Mouse (Mus musculus) large intestine, adult 2 months (tissue): ENCODE data around the gene Nipal1. TPM values are rescaled to one million over a fixed set of nuclear protein-coding genes. Genes with fewer than 3 reads are reported as not detected.

Source experiments
- DNase-seq: peaks from one replicate; pipeline ENCODE4 v3.0.0-alpha.2; 2012; ENCODE audit warnings: low read depth, low spot score
- WGBS: fragments of 180-500 bp; shearing (Covaris S2); methylation state at CpG from one replicate; pipeline ENCODE4 v1.1.7; 2018; 5-methylcytosine and 5-hydroxymethylcytosine counted together
- polyA plus RNA-seq: library from polyadenylated mRNA; depleted of rRNA; stranded (reverse); fragments of >200 nt; gene quantifications from 2 replicates; pipeline ENCODE4 v1.2.3, GENCODE M21; 2012

Nipal1 gene
- polyA plus RNA-seq, 1 experiment: 8.1 TPM

DNA sequence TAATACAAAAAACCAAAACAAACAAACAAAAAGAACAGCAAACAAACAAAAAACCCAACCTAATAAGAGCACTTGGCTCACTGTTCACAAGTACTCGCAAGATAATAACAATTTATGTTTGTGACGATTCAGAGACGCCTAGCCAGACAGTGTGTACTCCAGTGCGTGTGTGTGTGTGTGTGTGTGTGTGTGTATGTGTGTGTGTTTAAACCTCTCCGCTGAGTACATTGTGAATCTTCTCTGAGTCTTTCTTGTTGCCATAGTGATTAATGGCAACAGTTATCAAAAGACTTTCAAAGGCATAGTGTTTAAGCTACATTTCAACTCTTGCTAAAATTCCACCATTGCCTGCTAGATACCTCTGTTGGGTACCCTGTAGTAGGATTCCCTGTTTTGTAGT lies 16.5 kb downstream of the Nipal1 start:
- WGBS: 70% methylated on average over 5 of the region's 5 CpGs
- no peak for DNase-seq

DNA sequence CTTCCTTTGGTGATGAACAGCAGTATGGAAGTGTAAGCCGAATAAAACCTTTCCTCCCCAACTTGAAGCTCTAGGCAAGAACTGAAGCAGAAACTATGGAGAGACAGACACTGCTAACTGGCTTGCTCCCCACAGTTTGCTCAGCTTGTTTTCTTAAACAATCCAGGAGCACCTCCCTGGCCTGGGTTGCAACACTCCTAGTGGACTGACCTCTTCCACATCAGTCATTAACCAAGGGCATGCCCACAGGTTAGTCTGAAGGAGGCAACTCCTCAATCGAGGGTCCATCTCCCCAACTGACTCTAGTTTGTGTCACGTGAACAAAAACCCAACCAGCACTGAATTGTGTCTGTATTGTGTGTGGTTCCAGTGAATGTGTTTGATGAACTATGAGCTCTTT lies 17.3 kb downstream of the Nipal1 start:
- 53% methylated on average over 3 of the region's 3 CpGs for WGBS
- no peak for DNase-seq

DNA sequence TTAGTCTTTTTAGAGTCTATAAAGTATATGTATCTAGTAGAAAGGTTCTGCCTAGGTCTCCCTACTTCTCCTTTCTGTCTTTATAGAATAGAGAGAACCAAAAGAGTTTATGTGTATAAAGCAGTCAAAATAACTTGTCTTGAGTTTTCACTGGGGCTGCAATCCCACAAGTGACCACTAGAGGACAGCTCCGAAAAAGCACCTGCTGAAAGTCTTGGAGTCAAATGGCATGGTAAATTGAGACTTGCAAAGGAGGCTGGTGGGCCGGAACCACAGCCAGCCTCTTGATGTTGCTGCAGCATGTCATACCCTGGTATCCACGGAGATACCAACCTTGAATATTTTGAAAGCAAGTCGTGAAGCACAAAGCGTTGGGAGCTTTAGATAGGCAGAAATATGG lies 17.7 kb downstream of the Nipal1 start:
- DNase-seq: no peak
- 51% methylated on average over 5 of the region's 5 CpGs for WGBS

DNA sequence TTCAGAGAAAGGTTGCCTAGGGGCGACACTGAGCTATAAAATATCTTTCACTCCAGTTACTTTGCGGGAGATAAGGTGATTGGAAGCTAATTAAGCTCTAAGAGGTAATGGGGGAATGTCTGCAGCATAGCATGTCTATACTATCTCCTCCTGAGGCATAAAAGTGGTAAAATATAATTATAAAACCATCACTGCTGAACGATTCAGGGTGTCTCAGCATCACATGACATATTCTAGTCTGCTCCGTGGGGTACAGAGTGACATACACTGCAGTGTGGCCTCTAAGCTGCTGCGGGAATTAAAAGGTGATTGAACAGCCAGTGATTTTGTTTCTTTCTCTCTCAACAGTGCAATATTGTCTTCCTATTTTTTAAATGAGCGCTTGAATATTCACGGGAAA lies 18.8 kb downstream of the Nipal1 start:
- 87% methylated on average over 7 of the region's 7 CpGs for WGBS
- DNase-seq: no peak

DNA sequence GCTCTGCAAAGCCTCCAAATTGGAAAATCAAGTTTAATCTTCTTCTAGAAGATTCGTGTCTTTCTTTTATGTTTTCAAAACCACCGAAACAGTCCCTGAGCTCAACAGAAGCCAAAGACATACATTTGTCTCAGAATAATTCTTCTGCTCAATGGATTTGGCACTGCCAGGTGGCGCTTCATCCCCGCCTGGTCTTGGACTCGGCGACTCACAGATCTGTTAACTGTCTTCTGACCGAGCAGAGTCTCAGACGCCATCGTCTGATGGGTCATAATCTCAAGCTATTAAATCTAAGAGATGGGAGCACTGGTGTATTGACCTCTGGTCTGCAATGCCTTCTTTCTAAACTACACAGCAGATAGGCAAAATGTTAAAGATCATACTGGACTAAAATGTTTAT lies 20.8 kb downstream of the Nipal1 start:
- DNase-seq: no peak
- WGBS: 64% methylated on average over 9 of the region's 9 CpGs

DNA sequence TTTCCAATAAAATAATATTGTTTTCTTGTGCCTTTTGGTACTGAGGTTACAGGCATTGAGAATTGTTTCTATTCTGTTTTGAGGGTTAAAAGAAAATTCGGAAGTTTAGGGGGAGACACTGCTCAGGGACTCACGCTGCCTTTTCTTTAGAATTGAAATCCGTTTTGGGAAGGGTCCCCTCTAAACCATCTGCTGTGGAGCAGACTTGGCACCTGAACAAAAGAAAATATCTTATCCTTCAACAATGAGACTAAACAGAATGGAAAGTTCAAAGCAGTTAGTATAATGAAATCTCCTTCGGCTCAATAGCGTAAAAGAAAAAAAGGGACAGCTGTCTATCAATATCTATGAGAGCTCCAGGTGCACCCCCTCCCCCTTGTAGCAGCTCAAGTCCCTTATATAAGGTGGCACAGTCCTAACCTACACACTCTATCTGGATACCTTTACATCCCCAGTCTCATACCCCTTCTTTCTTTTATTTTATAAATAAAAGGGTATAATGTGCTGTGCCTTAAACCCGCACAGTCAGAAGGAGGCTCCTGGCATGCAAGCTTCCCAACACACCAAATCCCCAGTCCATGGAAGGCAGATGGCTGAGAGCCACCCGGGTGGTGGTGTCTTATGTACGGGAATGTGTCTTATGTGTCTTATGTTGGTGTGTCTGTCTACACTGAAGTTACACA lies 23.6 kb downstream of the Nipal1 start:
- 76% methylated on average over 8 of the region's 8 CpGs for WGBS
- no peak for DNase-seq

DNA sequence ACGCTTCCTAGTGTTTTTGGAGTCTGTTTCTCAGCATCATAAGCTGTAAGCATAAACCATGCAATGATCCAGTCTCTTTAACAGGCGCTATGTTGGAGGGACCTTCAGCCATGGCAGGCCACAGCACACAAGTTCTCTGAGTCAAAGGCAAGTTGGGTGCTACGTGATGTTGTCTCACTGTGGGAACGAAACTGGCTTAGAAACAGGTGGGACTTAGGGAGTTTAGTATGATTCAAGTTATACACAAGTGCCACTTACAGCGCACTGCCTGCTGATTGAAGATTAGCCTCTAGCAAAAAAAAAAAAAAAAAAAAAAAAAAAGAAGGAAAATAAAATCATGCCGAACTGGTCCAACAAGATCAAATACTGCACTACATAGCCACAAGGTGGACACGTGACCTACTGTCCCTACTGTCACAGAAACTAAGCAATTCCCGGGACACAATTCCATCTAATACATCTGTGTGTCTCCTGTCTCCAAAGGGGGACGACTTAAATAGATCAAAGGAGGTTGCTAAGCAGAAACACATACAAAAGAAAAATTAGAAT lies 27.5 kb downstream of the Nipal1 start:
- WGBS: 33% methylated on average over 9 of the region's 9 CpGs
- no peak for DNase-seq

DNA sequence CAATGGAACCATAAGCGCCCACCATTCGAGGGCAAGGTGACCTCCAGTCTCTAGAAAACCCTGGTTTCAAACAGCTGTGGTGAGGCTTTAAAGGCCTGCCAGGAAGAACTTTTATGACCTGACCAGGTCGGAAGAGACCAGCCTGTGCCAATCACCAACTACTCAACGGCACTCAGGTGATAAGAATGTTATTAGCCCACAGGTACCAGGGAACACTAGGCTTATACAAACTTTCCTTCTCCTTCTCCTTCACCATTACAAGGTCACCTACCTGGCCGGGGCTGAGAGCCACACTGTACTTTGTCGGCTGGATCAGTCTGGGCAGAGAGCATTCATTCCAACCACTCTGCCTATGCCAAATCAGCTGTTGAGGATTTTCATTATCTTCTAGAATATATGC lies 33.9 kb downstream of the Nipal1 start:
- WGBS: 27% methylated on average over 6 of the region's 6 CpGs
- DNase-seq: no peak

DNA sequence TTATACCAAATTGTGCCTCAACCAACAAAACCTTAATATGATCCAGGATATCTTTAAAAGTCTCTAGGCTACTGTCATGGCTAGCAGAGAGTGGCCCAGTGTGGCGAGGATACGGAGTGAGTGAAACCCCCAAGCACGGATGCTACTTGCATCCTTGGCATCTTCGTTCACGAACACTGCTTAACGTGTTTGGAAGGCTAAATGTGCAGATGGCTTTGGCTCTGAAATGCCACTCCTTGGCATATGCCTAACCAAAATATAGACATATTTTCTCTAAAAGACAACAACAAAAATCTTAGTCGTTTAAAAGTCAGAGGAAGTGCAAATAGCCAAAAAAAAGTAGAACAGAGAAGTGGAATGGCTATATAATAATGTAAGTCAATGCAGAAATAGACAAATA lies 42.0 kb downstream of the Nipal1 start:
- DNase-seq: no peak
- 93% methylated on average over 7 of the region's 7 CpGs for WGBS

DNA sequence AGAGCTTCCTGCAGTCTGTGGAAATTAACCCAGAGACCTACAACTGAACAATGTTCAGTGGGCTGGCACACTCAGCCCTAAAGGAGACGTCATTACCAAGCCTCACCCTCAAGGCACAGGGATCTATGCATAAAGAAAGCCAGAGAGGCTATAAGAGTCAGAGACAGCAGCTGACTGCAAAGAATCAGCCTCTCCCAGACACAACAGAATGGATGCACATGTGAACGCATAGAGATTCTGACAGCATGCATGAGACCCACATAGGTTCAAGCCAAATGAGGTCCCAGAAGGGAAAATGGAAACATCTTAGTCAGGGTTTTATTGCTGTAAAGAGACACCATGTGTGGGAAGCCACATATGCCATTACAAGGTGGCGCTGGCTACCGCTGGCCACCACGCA lies 42.9 kb downstream of the Nipal1 start:
- DNase-seq: no peak
- 92% methylated on average over 5 of the region's 5 CpGs for WGBS

DNA sequence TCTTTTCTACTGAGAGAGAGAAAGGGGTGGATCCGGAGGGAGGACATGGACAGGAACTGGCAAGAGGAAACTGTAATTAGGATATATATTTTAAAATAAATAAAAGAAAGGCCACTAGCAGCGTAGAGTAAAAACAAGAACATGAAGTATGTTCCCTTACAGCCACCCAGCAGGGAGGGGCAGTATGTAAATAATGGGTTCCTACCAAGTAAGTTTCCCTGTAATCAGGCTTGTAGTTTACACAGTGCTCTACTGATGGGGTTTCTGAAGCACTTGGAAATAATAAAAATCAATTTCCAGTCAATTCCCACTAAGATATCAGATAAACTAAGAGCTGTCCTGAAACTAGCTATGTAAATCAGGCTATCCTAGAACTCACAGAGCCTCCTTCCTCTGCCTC lies 47.1 kb downstream of the Nipal1 start:
- no peak for DNase-seq
- WGBS: 40% methylated on average over 2 of the region's 2 CpGs

DNA sequence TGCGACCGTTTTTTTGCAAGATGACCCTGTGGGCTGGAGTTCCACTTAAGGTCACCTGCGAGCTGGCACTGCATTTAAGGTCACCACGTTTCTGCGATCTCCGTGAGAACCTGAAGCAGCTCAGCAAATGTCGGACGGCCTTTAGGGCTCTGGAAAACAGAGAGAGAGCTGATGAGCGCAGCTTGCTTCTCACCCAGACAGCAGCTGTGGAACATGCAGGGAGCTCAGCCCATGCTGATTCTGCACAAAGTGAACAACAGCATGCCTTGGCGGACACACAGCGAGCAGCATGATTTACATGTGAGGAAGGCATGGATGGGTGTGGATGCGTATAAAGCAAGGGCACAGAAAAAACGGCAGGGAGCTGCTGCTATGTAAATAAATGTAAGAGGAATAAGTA lies 48.9 kb downstream of the Nipal1 start:
- no peak for DNase-seq
- 50% methylated on average over 13 of the region's 13 CpGs for WGBS

DNA sequence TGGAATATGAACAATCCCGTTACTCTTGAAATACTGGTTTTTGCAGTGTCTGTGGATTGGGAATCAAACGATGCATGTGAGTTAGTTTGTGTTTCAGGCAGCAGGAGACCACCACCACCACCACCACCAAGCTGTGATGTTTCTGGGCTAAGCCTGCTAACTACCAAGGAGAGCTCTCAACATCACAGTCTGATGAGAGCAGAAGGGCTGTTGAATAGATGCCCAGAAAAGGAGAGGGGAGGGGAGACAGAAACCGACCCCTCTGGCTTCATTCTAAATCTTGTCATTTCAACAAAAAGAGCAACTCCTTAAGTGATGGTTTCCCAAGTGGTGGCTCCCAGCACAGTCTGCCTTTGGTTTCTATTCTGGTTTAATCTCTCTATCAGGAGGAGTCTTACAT lies 50.7 kb downstream of the Nipal1 start:
- DNase-seq: no peak
- WGBS: 73% methylated on average over 3 of the region's 3 CpGs

DNA sequence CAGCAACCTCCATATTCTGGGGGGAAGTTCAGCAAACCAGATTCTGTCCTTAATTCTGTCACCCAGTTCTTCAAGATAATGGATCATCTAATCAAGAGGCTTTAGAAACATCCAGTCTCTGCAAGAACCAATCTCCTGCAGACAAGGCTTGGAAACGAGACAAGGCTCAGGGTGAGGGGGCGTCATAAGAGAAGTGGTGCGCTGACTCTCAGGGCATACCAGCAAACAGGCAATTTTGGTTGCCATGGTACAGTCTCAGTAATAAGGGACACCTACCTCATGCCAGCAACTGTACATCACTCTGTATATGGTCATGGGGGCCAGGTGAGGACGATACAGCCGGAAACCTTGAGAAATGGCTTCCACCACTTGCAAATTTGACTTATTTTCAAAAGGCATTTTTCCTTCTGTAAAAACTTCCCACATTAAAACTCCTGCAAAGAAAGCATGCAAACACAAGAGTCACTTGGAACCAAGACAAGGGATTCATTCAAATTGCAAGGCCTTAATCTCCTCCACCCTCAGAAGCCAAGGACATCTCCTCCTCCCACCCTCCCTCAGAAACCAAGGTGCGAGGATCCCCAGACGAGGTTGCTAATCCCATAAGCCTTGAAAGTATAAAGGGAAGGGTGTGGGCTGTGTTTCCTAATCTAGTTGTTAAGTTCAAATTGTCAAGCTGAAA lies 51.4 kb downstream of the Nipal1 start:
- DNase-seq: no peak
- WGBS: 66% methylated on average over 7 of the region's 7 CpGs

DNA sequence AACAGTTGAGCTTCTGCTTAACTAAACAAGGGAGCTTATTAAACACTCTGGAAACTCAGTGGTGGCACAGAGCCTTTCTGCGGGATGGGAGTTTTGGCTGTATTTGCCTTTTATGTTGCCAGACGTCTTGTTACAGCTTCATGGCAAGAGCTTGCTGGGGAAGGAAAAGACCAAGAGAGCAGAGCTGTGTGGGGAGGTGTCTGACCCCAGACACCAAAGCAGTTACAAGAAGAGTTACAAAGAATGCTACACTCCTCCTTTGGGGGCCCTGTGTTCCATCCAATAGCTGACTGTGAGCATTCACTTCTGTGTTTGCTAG lies 51.9 kb downstream of the Nipal1 start:
- DNase-seq: no peak
- 61% methylated on average over 2 of the region's 2 CpGs for WGBS

DNA sequence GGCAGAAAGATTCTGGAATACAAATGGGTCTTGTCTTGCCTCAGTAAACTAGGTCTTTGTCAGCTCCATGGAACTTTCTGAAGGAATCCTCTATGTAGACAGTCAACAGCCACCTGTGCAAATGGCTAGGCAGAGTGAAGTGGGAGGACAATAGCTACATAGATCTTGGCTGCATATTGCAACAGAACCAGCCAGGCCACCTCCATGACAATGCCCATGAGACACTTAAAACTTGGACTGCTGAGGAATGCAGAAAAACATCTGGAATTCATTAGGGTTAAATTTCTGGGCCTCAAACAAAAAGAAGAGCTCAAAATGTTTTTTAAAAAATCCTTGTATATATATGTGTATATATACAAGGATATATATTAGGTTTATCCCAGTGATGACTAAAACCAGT lies 54.6 kb downstream of the Nipal1 start:
- no peak for DNase-seq

DNA sequence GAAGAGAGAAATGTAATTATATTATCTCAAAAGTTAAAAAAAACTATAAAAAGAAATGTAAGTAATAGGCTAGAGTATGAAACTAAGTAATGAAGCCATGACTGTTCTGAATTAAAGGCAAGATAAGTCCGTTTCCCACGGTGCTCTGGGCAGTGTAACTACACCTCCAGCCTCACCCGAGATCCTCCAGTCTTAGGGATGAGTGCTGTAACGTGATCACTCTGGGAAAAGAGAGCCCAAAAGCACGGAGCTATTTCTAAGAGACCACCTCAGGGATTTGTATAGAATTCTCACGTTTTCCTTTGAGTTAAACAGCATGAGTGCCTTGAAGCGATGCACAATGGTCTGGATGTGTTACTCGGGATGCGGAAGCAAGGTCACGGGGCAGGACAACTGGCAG lies 58.5 kb downstream of the Nipal1 start:
- 75% methylated on average over 10 of the region's 10 CpGs for WGBS
- DNase-seq: no peak

DNA sequence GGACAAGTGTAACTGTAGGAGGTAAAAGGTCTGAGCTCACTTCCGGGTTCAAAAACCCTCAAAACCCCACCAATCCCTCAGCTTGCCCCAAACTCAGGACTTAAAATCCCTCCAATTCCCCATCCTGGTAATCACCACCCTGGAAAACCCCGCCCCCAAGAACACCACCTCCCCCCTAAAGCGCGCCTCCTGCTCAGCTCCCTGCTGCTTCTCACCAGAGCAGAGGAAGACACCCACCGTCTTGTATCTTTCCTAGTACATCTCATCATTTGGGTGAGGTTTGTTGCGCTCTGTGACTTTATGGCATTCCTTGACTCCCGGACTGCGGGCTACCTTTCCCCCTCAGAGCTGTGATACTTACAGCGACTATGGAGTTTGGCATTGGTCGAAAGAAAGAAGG lies 59.1 kb downstream of the Nipal1 start:
- no peak for DNase-seq
- 82% methylated on average over 10 of the region's 10 CpGs for WGBS

DNA sequence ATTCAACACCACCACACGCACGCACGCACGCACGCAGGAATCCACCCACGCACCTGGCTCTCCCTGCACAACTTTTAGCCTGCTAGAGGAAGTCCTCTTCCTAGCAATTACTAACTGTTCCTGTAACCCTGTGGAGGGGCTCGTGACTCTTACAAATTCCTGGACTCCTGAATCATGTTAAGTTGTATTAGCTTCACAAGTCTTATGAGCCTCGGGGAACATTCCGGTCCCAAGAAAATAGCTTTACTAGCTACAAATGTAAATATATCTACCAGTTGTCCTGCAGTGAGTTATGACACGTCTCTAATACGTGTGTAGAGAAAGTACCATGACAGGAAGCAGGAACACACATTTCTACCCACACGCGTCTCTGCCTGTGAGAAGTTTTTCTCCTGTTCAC lies 61.9 kb downstream of the Nipal1 start:
- 47% methylated on average over 13 of the region's 13 CpGs for whole genome bisulfite sequencing

DNA sequence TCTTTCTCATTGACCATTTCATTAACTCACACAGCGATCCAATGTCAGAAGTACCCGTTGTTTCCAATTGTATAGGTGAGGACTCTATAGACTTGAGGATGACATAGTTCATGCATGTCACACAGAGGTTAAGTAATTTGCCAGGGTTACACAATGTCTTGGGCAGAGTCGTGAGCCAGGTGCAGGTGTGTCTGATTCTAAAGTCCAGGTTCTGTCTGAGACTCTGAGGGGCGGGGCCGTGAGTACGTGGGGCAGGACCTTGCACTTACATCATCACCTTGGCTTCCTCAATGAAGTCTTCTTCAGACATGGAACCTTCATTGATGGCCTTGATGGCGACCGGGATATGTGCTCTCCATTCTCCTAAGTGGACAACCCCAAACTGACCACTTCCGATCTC lies 62.4 kb downstream of the Nipal1 start:
- DNase-seq: peak; percentile 88
- 46% methylated on average over 9 of the region's 9 CpGs for WGBS

More for the DNA sequence above, 61.9 kb downstream of the Nipal1 start:
- no peak for DNase-seq

DNA sequence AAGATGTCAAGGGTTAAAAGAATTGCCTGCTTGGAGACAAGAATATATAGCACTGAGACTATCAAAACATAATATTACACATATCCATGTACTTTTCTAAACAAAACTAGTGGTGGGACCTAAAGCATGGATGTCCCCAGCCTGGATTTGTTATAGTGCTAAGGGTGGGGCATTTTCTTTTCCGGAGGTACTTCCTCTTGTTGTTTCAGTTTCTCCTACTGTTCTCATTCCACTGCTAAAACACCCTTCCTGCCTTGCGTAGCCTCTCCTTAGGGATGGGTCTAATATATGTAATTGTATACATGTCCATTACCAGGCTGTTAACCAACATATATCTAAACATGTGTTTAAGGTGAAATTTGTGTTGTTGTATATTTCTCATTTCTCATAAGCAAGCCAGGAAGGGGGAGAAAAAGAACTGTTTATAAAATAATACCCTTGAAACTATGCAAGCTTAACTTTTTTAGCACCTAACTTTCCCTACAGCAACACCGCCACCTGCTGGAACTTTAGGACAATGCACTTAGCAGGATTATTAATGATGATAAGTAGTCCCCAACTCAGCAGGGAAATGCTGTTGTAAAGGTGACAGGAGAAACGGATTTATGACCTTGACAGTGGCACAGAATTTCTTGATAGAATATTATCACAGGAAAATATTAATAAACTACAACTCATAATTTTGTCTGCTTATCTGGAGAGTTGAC lies 63.1 kb downstream of the Nipal1 start:
- 8% methylated on average over 4 of the region's 4 CpGs for WGBS
- peak; percentile 55 for DNase-seq
